Mouse (Mus musculus) intestine, postnatal 0 days (tissue): ENCODE measurements around the gene Ppp1r16b. TPM values are rescaled to one million over a fixed set of nuclear protein-coding genes. Genes with fewer than 3 reads are reported as not detected.

Source experiments
- ATAC-seq: fragments of 200-750 bp; cut with Nextera tagmentation; 2 replicates; pipeline ENCODE4 v1.8.0; 2017; ENCODE audit warnings: mild to moderate bottlenecking, moderate TSS enrichment, moderate library complexity
- H3K27ac ChIP-seq: fragments of 300-500 bp; sonication (generic); 2 replicates; pipeline ENCODE4 v1.5.1; 2014; ENCODE audit warnings: mild to moderate bottlenecking, low read depth, low read length, moderate library complexity
- H3K27me3 ChIP-seq: fragments of 300-500 bp; sonication (generic); replicated peaks from 2 replicates; pipeline ENCODE4 v1.6.1; 2014; ENCODE audit warnings: low read length, mixed read lengths; ENCODE audit not compliant: control insufficient read depth, insufficient read depth
- H3K36me3 ChIP-seq: fragments of 300-500 bp; sonication (generic); 2 replicates; pipeline ENCODE4 v1.6.1; 2014; ENCODE audit warnings: mild to moderate bottlenecking, moderate library complexity; ENCODE audit not compliant: control insufficient read depth, insufficient read depth
- H3K4me1 ChIP-seq: fragments of 300-500 bp; sonication (generic); replicated peaks from 2 replicates; pipeline ENCODE4 v1.6.1; 2014; ENCODE audit warnings: antibody characterized with exemption, low read length, mixed read lengths; ENCODE audit not compliant: control insufficient read depth, insufficient read depth
- H3K4me2 ChIP-seq: fragments of 300-500 bp; sonication (generic); replicated peaks from 2 replicates; pipeline ENCODE4 v1.6.1; 2014; ENCODE audit warnings: low read depth, mild to moderate bottlenecking, moderate library complexity
- H3K4me3 ChIP-seq: fragments of 300-500 bp; sonication (generic); 2 replicates; pipeline ENCODE4 v1.5.1; 2014; ENCODE audit warnings: low read depth, low read length
- H3K9ac ChIP-seq: fragments of 300-500 bp; sonication (generic); 2 replicates; pipeline ENCODE4 v1.6.1; 2014; ENCODE audit warnings: mild to moderate bottlenecking, low read depth, low read length
- H3K9me3 ChIP-seq: fragments of 300-500 bp; sonication (generic); 2 replicates; pipeline ENCODE4 v1.6.1; 2016; ENCODE audit warnings: mixed run types; ENCODE audit not compliant: control insufficient read depth
- CTCF ChIP-seq: sonication (generic); IDR thresholded peaks from 2 replicates; pipeline ENCODE4 v1.5.1; 2016; ENCODE audit warnings: low read depth, mild to moderate bottlenecking, control low read depth, antibody characterized with exemption, moderate library complexity
- WGBS: fragments of 180-500 bp; shearing (Covaris S2); extraction: QIAGEN DNeasy Blood & Tissue Kit; methylation state at CpG from one replicate; pipeline ENCODE4 v1.1.7; 2014; 5-methylcytosine and 5-hydroxymethylcytosine counted together
- polyA plus RNA-seq: library from polyadenylated mRNA; unstranded; fragments of >200 nt; fragmentation: Nextera tagmentation; extraction: Ambion mirVana; gene quantifications from 2 replicates; pipeline ENCODE4 v1.2.1, GENCODE M21; 2015

Ppp1r16b gene
- 3.3 and 3.4 TPM in 2 replicates for polyA plus RNA-seq

- ATAC-seq, result no peak
- Histone ChIP-seq H3K27me3 (peaks cover 35% of the 10 kb centered on the region), H3K4me2 (no peak within 1 kb of the TSS), H3K36me3 (no peaks in the 10 kb centered on the region), H3K9me3 (no peaks in the 10 kb centered on the region), H3K4me1 (peaks cover 10% of the 10 kb centered on the region; the same call in 1 of the 2 replicates), H3K27ac (no peak within 1 kb of the TSS), H3K4me3 (no peak within 1 kb of the TSS), H3K9ac (no peak within 1 kb of the TSS)
- 71% methylated on average over 4 of the region's 4 CpGs for WGBS
- TF ChIP-seq CTCF, result no peak
These were observed at the start of gene Ppp1r16b for GRCm38 (mm10) chr2:158665098-158665497. TSS of gene Ppp1r16b (plus strand) at chr2:158665398.

- H3K36me3 ChIP-seq, result no peaks in the 10 kb centered on the region
- no peak for TF ChIP-seq CTCF
- no peak overlapping the region for H3K27ac ChIP-seq
- no peak for ATAC-seq
- no peaks in the 10 kb centered on the region for H3K4me1 ChIP-seq
- WGBS, result 4% methylated on average over 13 of the region's 13 CpGs
- no peak overlapping the region for H3K9ac ChIP-seq
- H3K4me3 ChIP-seq, result no peak overlapping the region
- no peak overlapping the region for H3K4me2 ChIP-seq
- peaks cover 91% of the 10 kb centered on the region for H3K27me3 ChIP-seq
- H3K9me3 ChIP-seq, result no peaks in the 10 kb centered on the region
These were observed 49.5 kb upstream of the Ppp1r16b start for GRCm38 (mm10) chr2:158615702-158616101.

- no peaks in the 10 kb centered on the region for H3K36me3 ChIP-seq
- no peak overlapping the region for H3K4me3 ChIP-seq
- no peak for TF ChIP-seq CTCF
- H3K27me3 ChIP-seq, result peaks cover 88% of the 10 kb centered on the region
- no peak overlapping the region for H3K9ac ChIP-seq
- no peaks in the 10 kb centered on the region for H3K9me3 ChIP-seq
- H3K27ac ChIP-seq, result no peak overlapping the region
- WGBS, result 1% methylated on average over 12 of the region's 12 CpGs
- ATAC-seq, result no peak
- no peaks in the 10 kb centered on the region for H3K4me1 ChIP-seq
- no peak overlapping the region for H3K4me2 ChIP-seq
These were observed 48.9 kb upstream of the Ppp1r16b start for GRCm38 (mm10) chr2:158616296-158616695.

GRCm38 (mm10) chr2:158616790-158617189 is 48.4 kb upstream of the Ppp1r16b start:
- Histone ChIP-seq H3K4me3 (no peak overlapping the region), H3K27ac (no peak overlapping the region), H3K9ac (no peak overlapping the region), H3K4me2 (no peak overlapping the region), H3K36me3 (no peaks in the 10 kb centered on the region), H3K4me1 (no peaks in the 10 kb centered on the region), H3K9me3 (no peaks in the 10 kb centered on the region), H3K27me3 (peaks cover 88% of the 10 kb centered on the region)
- TF ChIP-seq CTCF, result no peak
- ATAC-seq, result no peak
- WGBS, result 8% methylated on average over 11 of the region's 11 CpGs

- Histone ChIP-seq H3K9me3 (no peaks in the 10 kb centered on the region), H3K27ac (peak within 1 kb of the TSS; percentile 91), H3K9ac (peak within 1 kb of the TSS; percentile 87), H3K4me3 (peak within 1 kb of the TSS; percentile 99), H3K4me1 (no peaks in the 10 kb centered on the region), H3K4me2 (peak within 1 kb of the TSS; percentile 81), H3K27me3 (peaks cover 12% of the 10 kb centered on the region; the same call in 1 of the 2 replicates), H3K36me3 (peaks cover 10% of the 10 kb centered on the region)
- under 1% methylated on average over 37 of the region's 39 CpGs for WGBS
- TF ChIP-seq CTCF, result peak; percentile 14; the same call in 1 of the 2 replicates
- ATAC-seq, result peak; percentile 94
These were observed 40.4 kb upstream of the Ppp1r16b start, which contains the start of gene Actr5 for GRCm38 (mm10) chr2:158624718-158625222. TSS of gene Actr5 (plus strand) at chr2:158624888.

- peak overlapping the region; percentile 99 for H3K4me3 ChIP-seq
- peaks cover 13% of the 10 kb centered on the region for H3K36me3 ChIP-seq
- under 1% methylated on average over 44 of the region's 44 CpGs for WGBS
- 0 out of 2 replicates have a peak, but pooled peaks cover 11% of the 10 kb centered on the region for H3K27me3 ChIP-seq
- no peaks in the 10 kb centered on the region for H3K4me1 ChIP-seq
- H3K9me3 ChIP-seq, result no peaks in the 10 kb centered on the region
- peak overlapping the region; percentile 91 for H3K27ac ChIP-seq
- ATAC-seq, result no peak; the same call in none of the 2 replicates
- TF ChIP-seq CTCF, result no peak
- H3K9ac ChIP-seq, result peak overlapping the region; percentile 87
- H3K4me2 ChIP-seq, result peak overlapping the region; percentile 81
These were observed 40.0 kb upstream of the Ppp1r16b start for GRCm38 (mm10) chr2:158625231-158625630.
